Mouse (Mus musculus) ovary, adult 10 weeks (tissue): Measurements from ENCODE around the gene Camta2. TPM values are rescaled to one million over a fixed set of nuclear protein-coding genes. Genes with fewer than 3 reads are reported as not detected.

Source experiments
- polyA plus RNA-seq: library from polyadenylated mRNA; stranded (reverse); fragments of 350-450 nt; fragmentation: Illumina TruSeq; extraction: RNeasy Lipid Tissue Mini Kit (QIAGEN cat#74804); gene quantifications from one replicate; pipeline ENCODE4 v1.2.3, GENCODE M21; 2014

The Camta2 gene
- 0.48 TPM for polyA plus RNA-seq

DNA sequence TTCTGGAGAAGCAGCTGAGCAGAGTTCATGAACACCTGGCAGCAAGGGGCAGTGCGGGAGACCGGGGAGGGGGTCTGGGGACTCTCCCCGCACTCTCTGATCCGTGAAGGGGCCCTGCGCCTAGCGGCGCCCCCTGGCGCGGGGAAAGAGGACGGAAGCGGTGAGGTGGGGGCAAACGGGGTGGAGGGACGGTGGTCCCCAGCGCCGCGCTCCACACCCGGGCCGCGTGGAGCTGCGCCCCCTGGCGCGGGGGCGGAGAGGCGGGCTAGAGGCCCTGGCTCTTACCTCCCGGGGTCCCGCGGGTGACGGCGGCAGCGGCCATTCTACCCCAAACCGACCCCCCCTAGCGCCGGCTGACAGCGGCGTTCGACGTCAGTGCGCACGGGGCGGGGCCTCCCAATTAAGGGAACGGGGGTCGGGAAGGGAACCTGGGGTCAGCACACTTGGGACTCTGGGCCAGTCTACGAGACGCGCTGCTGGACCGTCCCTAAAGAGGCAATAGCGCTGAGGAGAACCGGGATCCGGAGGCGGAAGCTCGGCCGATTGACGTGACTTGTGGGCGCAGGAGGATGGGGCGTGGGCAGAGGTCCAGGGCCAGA is at the start of gene Camta2:
TSS of gene Camta2 (minus strand) at position 505 of the 599 bp plus-strand sequence.

DNA sequence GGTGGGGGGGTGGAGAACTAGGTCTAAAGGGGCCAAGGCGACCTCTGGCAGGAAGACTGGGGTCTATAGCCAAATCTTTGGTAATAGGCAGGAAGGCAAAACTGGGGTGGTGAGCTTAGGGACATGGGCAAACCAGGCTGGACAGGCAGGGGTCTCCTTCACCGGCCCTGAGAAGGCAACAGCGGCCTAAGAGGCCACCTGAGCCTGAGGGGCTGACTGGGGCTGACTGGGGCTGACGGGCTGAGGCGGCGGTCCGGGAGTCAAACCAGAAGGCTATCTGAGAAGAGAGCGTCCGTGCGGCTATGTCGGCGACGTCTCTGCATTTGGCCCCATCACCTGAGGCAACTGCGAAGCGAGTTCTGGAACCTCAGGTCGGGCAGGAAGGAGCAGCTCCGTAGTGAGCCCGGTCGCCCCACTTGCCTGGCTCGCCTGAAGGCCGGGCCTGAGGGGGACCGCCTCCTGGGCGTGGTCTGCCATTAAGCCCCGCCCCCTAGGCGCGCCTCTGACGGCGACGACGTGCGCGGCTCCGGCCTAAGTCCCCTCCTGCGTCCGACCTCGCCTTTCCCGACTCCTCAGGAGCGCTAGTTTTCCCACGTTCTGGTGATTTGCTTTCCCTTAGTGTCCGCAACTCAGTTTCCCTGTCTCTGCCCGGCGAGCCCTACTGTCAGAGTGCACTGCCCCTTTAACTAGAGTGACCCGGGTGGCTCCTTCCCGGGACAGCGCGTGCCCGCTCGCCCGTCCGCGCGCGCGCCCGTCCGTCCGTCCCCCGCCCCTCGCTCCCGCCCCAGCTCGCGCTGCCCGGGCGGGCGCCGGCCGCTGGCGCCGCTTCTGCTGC is 12.0 kb upstream of the Camta2 start, which contains the start of the genes Inca1 and Kif1c:
TSS of gene Inca1 (minus strand) at position 434 of the 835 bp plus-strand sequence.
TSS of gene Kif1c (plus strand) at position 827 of the 835 bp plus-strand sequence.

DNA sequence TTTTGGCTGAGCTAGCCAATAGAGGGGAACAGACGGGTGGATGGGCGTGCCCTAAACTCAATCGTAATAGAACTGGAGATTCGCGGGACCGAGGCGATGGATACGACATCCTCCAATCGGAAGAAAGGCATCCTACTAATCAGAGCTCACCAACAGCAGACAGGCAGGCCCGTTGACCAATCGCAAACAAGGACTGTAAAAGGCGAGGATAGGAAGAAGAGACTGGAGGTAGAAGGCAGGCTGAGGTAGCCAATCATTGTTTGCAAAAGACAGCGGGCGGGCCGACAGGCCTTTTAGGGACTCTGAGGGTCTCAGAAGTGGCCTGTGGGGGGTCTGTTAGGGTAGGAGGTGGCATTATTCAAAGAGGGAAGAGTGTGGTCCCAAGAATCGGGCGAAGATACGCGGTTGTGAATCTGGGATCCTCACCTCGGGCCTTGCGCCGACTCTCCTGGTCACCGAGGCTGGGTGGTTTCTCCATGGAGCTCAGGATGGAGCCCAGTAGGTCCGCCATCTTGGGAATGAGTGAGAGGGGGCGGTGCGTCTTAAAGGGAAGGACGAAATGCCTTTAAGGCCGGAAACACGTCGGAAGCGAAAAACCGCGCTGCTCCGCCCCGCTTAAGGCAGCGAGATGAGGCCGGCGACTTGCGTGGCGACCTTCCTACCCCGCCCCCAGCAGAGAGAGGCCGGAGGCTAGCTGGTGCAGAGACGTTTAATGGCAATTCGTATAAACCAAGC is 19.0 kb downstream of the Camta2 start, which contains the start of gene Spag7:
TSS of gene Spag7 (minus strand) at position 646 of the 735 bp plus-strand sequence.

DNA sequence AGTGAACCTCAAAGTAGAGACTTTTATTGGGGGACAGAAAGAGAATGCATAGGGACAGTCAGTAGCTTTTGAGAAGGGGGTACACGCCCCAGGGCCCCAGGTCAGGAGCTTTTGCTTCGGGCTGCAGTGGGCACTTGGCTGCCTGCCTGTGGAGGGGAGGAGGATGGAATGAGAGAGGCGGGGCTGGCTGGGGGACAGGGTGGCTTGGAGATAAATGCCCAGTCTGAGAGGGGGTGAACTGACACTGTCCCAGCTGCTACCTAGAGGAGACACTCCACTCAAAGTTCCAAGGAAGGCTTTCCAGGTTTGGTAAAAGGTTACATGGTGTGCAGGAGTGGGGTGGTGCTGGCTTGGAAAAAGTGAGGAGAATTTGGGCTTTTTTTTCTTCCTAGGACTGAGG is 30.9 kb downstream of the Camta2 start, which contains the start of gene Eno3:
TSS of gene Eno3 (plus strand) at position 239 of the 400 bp plus-strand sequence.

DNA sequence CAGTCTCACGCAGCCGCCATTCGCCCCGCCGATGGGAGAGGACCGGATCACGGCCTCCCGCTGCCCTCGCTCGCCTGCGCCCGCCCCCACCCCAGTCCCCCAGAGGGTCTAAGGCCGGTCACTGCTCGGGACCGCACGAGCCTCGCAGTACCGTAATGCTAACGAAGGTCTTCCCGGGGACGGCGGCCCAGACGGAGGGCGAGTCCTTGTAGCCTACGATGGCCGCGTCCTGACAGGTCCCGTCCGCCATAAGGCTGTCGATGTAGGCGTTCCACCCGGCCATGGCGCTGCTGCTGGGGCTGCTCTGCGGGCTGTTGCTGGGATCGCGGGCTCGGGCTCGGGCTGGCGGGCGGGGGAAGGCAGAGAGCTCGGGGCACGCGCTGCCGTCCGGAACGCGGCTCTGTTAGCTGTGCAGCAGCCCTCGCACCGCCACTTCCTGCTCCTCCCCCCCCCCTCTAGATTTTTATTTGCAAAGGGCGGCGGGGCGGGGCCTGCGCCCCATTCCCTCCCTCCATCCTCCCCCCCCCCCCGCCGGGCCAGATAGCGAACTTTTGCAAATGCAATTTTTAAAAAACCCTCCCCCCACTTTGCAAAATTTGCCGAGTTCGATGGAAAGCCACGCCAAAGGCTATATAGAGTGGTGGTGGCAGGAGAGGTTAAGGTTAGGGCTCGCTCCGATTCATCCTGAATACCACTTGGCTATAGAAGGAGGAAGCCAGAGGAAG is 33.5 kb downstream of the Camta2 start, which contains the start of gene Pfn1:
TSS of gene Pfn1 (minus strand) at position 447 of the 725 bp plus-strand sequence.

DNA sequence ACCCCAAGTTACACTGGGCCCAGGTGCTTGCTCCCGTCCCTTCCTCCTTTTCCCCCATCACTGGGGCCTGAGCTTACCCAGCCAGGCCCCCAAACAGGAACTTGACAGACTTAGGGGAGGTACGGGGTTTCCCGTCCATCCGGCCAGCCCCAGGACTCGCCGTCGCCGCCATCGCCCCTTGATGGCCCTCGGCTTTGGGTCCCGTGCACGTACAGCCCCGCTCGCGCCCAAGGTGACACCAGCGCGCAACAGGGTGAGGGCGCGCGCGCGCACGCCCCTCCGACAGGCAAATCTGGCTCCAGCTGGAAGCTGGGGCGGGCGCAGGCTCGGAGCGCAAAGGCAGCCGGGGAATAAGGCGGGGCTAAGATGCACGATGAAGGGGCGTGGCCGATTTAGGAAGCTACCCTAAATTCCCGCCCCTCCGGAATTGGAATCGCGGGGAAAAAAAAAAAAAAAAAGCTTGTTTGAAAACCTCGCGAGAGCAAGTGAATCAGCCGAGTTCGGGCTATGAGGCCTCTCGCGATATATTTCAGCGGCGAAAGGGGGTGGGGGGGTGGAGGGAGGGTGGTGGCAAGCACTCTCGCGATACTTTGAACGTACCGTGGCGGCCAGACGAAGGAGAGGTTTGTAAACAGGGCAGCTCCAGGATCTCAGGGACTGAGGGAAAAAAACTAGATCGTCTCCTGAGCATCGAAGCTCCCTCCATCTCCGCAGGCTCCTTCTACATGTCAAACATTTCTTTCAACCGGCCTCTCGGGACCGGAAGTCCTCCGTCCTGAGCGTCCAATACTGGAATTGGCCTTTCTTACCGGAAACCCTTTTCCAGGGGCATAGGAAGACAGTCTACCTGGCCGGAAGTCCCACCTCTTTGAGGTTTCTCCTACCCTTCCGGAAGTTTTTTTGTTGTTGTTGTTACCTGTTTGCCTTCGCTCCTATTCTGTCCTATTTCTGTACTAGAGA is 40.9 kb downstream of the Camta2 start, which contains the start of the genes Rnf167 and Slc25a11:
TSS of gene Rnf167 (plus strand) at position 545 of the 960 bp plus-strand sequence.
TSS of gene Slc25a11 (minus strand) at position 789 of the 960 bp plus-strand sequence.

DNA sequence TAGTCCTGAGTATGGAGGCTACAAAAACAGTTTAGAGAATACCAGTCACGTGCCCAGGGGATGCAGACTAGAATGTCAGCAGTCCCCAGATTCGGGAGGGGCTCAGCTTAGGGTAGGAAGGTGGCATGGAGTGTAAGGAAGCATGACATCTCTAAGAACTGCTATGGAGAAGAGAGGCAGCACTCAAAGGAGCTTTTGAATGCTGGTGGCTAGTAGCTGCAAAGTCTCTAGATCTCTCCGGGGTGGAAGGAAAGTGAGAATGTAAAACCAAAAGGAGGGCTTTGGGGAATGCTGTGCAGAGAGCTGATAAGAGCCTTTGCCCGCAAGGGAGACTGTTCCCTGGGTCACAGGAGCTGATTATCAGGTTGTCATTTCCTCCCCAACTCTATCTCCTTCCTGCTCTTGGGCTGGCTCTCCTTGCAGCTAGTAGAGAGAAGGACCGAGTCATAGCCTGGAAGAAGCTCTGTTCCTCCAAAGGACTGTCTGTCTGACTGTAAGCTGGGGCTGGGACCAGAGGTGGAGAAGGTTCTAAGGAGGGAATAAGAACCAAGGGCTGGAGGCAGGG is 49.1 kb downstream of the Camta2 start, which contains the start of gene Gp1ba:
TSS of gene Gp1ba (plus strand) at position 409 of the 565 bp plus-strand sequence.

Other genes starting within 250 kb of the Camta2 start
- 7.2 TPM for gene Med11, start 236.2 kb downstream of the Camta2 start, polyA plus RNA-seq
- gene Zmynd15, start 228.7 kb downstream of the Camta2 start, polyA plus RNA-seq = 0.31 TPM
- gene Cxcl16, start 228.1 kb downstream of the Camta2 start, polyA plus RNA-seq = 14.6 TPM
- gene Tm4sf5, start 182.9 kb downstream of the Camta2 start, polyA plus RNA-seq = 2.7 TPM
- gene Vmo1, start 173.5 kb downstream of the Camta2 start, polyA plus RNA-seq = not detected
- gene Gltpd2, start 168.9 kb downstream of the Camta2 start, polyA plus RNA-seq = not detected
- 22.0 TPM for gene Psmb6, start 162.7 kb downstream of the Camta2 start, polyA plus RNA-seq
- gene Gm40193, start 155.2 kb downstream of the Camta2 start, polyA plus RNA-seq = not detected
- 1.7 TPM for gene Pld2, start 148.0 kb downstream of the Camta2 start, polyA plus RNA-seq
- gene Mink1, start 125.2 kb downstream of the Camta2 start, polyA plus RNA-seq = 1.8 TPM
- not detected for gene 4930544D05Rik, start 72.3 kb downstream of the Camta2 start, polyA plus RNA-seq
- not detected for gene Chrne, start 68.9 kb downstream of the Camta2 start, polyA plus RNA-seq
- gene Gp1ba, start 49.0 kb downstream of the Camta2 start, polyA plus RNA-seq = not detected
- 35.7 TPM for gene Rnf167, start 40.9 kb downstream of the Camta2 start, polyA plus RNA-seq
- 18.4 TPM for gene Slc25a11, start 40.6 kb downstream of the Camta2 start, polyA plus RNA-seq
- 72.0 TPM for gene Pfn1, start 33.5 kb downstream of the Camta2 start, polyA plus RNA-seq
- not detected for gene Eno3, start 30.9 kb downstream of the Camta2 start, polyA plus RNA-seq
- gene Spag7, start 18.7 kb downstream of the Camta2 start, polyA plus RNA-seq = 26.6 TPM
- gene Inca1, start 12.1 kb upstream of the Camta2 start, polyA plus RNA-seq = 0.46 TPM
- 10.3 TPM for gene Kif1c, start 12.4 kb upstream of the Camta2 start, polyA plus RNA-seq
- gene Zfp3, start 76.1 kb upstream of the Camta2 start, polyA plus RNA-seq = 4.5 TPM
- gene Scimp, start 124.5 kb upstream of the Camta2 start, polyA plus RNA-seq = not detected
- gene Rabep1, start 156.7 kb upstream of the Camta2 start, polyA plus RNA-seq = 120 TPM